Mouse (Mus musculus): Measurements from ENCODE around the gene Oxct2a.
"Not testable (repeated sequence)": the region's sequence is repeated elsewhere in the genome, so short reads cannot be mapped to it uniquely, and the experiment has no call there.

Oxct2a gene

GRCm38 (mm10) chr4:123323534-123323933 is at the start of gene Oxct2a:
TSS of gene Oxct2a (minus strand) at chr4:123323634.
- DNase-seq (ENCODE audit: low read depth, low spot score), result no peak

GRCm38 (mm10) chr4:123363555-123363954 is 40.1 kb upstream of the Oxct2a start:
- DNase-seq (ENCODE audit: low read depth, low spot score), result no peak

- DNase-seq (ENCODE audit: low read depth, low spot score), result no peak
Measured at GRCm38 (mm10) chr4:123360771-123361170, 37.3 kb upstream of the Oxct2a start.

- no peak for DNase-seq (ENCODE audit: low read depth, low spot score)
Measured at GRCm38 (mm10) chr4:123358613-123359012, 35.2 kb upstream of the Oxct2a start.

- peak; percentile 67 for DNase-seq (ENCODE audit: low read depth, low spot score)
Measured at GRCm38 (mm10) chr4:123355941-123356340, 32.5 kb upstream of the Oxct2a start.

- no peak for DNase-seq (ENCODE audit: low read depth, low spot score)
Measured at GRCm38 (mm10) chr4:123353271-123353877, 29.9 kb upstream of the Oxct2a start.

GRCm38 (mm10) chr4:123343471-123343789 is 20.0 kb upstream of the Oxct2a start:
- DNase-seq (ENCODE audit: low read depth, low spot score), result peak; percentile 95

GRCm38 (mm10) chr4:123342642-123343470 is 19.4 kb upstream of the Oxct2a start, which contains the start of gene Bmp8a:
TSS of gene Bmp8a (minus strand) at chr4:123343252.
- DNase-seq (ENCODE audit: low read depth, low spot score), result peak; percentile 93

GRCm38 (mm10) chr4:123342091-123342641 is 18.7 kb upstream of the Oxct2a start:
- peak; percentile 38 for DNase-seq (ENCODE audit: low read depth, low spot score)

- DNase-seq (ENCODE audit: low read depth, low spot score), result peak; percentile 49
Measured at GRCm38 (mm10) chr4:123340232-123340631, 16.8 kb upstream of the Oxct2a start.

GRCm38 (mm10) chr4:123337693-123338092 is 14.3 kb upstream of the Oxct2a start:
- no peak for DNase-seq (ENCODE audit: low read depth, low spot score)

GRCm38 (mm10) chr4:123335796-123336585 is 12.6 kb upstream of the Oxct2a start:
- peak; percentile 46 for DNase-seq (ENCODE audit: low read depth, low spot score)

GRCm38 (mm10) chr4:123335244-123335643 is 11.8 kb upstream of the Oxct2a start:
- not testable (repeated sequence) for DNase-seq (ENCODE audit: low read depth, low spot score)

- DNase-seq (ENCODE audit: low read depth, low spot score), result no peak
Measured at GRCm38 (mm10) chr4:123334177-123334576, 10.7 kb upstream of the Oxct2a start.

GRCm38 (mm10) chr4:123333151-123333550 is 9.7 kb upstream of the Oxct2a start:
- DNase-seq (ENCODE audit: low read depth, low spot score), result peak; percentile 62

GRCm38 (mm10) chr4:123331961-123332360 is 8.5 kb upstream of the Oxct2a start:
- DNase-seq (ENCODE audit: low read depth, low spot score), result peak; percentile 81

GRCm38 (mm10) chr4:123331326-123331725 is 7.9 kb upstream of the Oxct2a start:
- peak; percentile 92 for DNase-seq (ENCODE audit: low read depth, low spot score)

GRCm38 (mm10) chr4:123328946-123329345 is 5.5 kb upstream of the Oxct2a start:
- no peak for DNase-seq (ENCODE audit: low read depth, low spot score)

GRCm38 (mm10) chr4:123327630-123328029 is 4.2 kb upstream of the Oxct2a start:
- DNase-seq (ENCODE audit: low read depth, low spot score), result no peak

GRCm38 (mm10) chr4:123326087-123326486 is 2.7 kb upstream of the Oxct2a start:
- DNase-seq (ENCODE audit: low read depth, low spot score), result no peak

- not testable (repeated sequence) for DNase-seq (ENCODE audit: low read depth, low spot score)
Measured at GRCm38 (mm10) chr4:123322910-123323309, 524 bp downstream of the Oxct2a start.

- no peak for DNase-seq (ENCODE audit: low read depth, low spot score)
Measured at GRCm38 (mm10) chr4:123314497-123314896, 8.9 kb downstream of the Oxct2a start.

All from R1 (cell line).